Mouse (Mus musculus) lung, postnatal 10 days (tissue): ENCODE data around the gene Faap20.

Experiments
- DNase-seq: peaks from one replicate; pipeline ENCODE4 v3.0.0; 2021

Faap20 gene

GRCm38 (mm10) chr4:155288586-155288985 lies 39.0 kb downstream of the Faap20 start:
- DNase-seq: no peak

GRCm38 (mm10) chr4:155290045-155290444 lies 40.4 kb downstream of the Faap20 start:
- no peak for DNase-seq

GRCm38 (mm10) chr4:155292863-155293262 lies 43.3 kb downstream of the Faap20 start:
- DNase-seq: no peak

GRCm38 (mm10) chr4:155294381-155294780 lies 44.8 kb downstream of the Faap20 start:
- DNase-seq: no peak

GRCm38 (mm10) chr4:155295026-155295590 lies 45.5 kb downstream of the Faap20 start:
- DNase-seq: peak; percentile 21

- DNase-seq: peak; percentile 8
Observed at GRCm38 (mm10) chr4:155295996-155296395, 46.4 kb downstream of the Faap20 start.

- peak; percentile 36 for DNase-seq
Observed at GRCm38 (mm10) chr4:155297057-155297456, 47.5 kb downstream of the Faap20 start.

- DNase-seq: no peak
Observed at GRCm38 (mm10) chr4:155298826-155299225, 49.2 kb downstream of the Faap20 start.

GRCm38 (mm10) chr4:155300421-155301097 lies 51.0 kb downstream of the Faap20 start:
- DNase-seq: no peak

GRCm38 (mm10) chr4:155301098-155301447 lies 51.5 kb downstream of the Faap20 start:
- DNase-seq: no peak

GRCm38 (mm10) chr4:155301965-155302364 lies 52.4 kb downstream of the Faap20 start:
- DNase-seq: no peak

GRCm38 (mm10) chr4:155304508-155305096 lies 55.0 kb downstream of the Faap20 start:
- DNase-seq: no peak

GRCm38 (mm10) chr4:155305531-155306031 lies 56.0 kb downstream of the Faap20 start:
- no peak for DNase-seq
